In genomic region chr6:31197631-31198338, GRCm38 (mm10) we compare ENCODE assay signal across 8 mouse cellular contexts.
DNase-seq lines count a peak whose midpoint lies in the region; ATAC-seq and TF ChIP-seq lines count a peak whose summit lies in the region.

No protein-coding gene starts in this region.

- WGBS in liver, embryonic 14.5 days (ENCODE audit: insufficient replicate concordance): 39% methylated on average over 4 of the region's 4 CpGs
- WGBS in liver, embryonic 12.5 days (ENCODE audit: insufficient replicate concordance): 27% methylated on average over 4 of the region's 4 CpGs
- WGBS in midbrain, embryonic 14.5 days: 68% methylated on average over 4 of the region's 4 CpGs

- no peak overlapping the region for H3K4me3 ChIP-seq in liver, embryonic 14.5 days (ENCODE audit: insufficient read depth in 1 of 2, low read depth in 2 of 2, low read length in 2 of 2)
- no peak overlapping the region for H3K4me3 ChIP-seq in liver, embryonic 12.5 days
- H3K4me3 ChIP-seq in midbrain, embryonic 14.5 days (replicated peaks; ENCODE audit: low read depth, low read length): no peak overlapping the region

- TF ChIP-seq EP300 in liver, embryonic 14.5 days (IDR thresholded peaks at IDR 0.05; ENCODE audit: low read depth): no peak

- no peaks in the 10 kb centered on the region for H3K9me3 ChIP-seq in liver, embryonic 14.5 days (ENCODE audit: control insufficient read depth, low read length)
- no peaks in the 10 kb centered on the region for H3K9me3 ChIP-seq in liver, embryonic 12.5 days (replicated peaks)
- no peaks in the 10 kb centered on the region for H3K9me3 ChIP-seq in midbrain, embryonic 14.5 days (ENCODE audit: control insufficient read depth, low read length)

- H3K4me1 ChIP-seq in liver, embryonic 14.5 days (replicated peaks; ENCODE audit: control insufficient read depth in 2 of 2, insufficient read depth in 2 of 2, low read length in 1 of 2): no peaks in the 10 kb centered on the region
- H3K4me1 ChIP-seq in liver, embryonic 12.5 days: no peaks in the 10 kb centered on the region
- H3K4me1 ChIP-seq in midbrain, embryonic 14.5 days (ENCODE audit: control insufficient read depth, insufficient read depth, low read length): no peaks in the 10 kb centered on the region

- H3K36me3 ChIP-seq in liver, embryonic 14.5 days (replicated peaks; ENCODE audit: control insufficient read depth, insufficient read depth, low read depth): no peaks in the 10 kb centered on the region
- no peaks in the 10 kb centered on the region for H3K36me3 ChIP-seq in liver, embryonic 12.5 days
- H3K36me3 ChIP-seq in midbrain, embryonic 14.5 days (ENCODE audit: control insufficient read depth, insufficient read depth, low read length): no peaks in the 10 kb centered on the region

- peak; percentile 77; the same call in 1 of the 2 replicates for ATAC-seq in cerebellum, adult (ENCODE audit: insufficient number of reproducible peaks, low FRiP score, low TSS enrichment)
- no peak for ATAC-seq in liver, embryonic 14.5 days (ENCODE audit: insufficient read depth)
- no peak for ATAC-seq in liver, embryonic 12.5 days
- peak; percentile 36; the same call in 1 of the 2 replicates for ATAC-seq in granulocyte monocyte progenitor cell, adult 5-6 weeks (replicated peaks; ENCODE audit: poor library complexity, severe bottlenecking)
- ATAC-seq in midbrain, embryonic 14.5 days (ENCODE audit: low FRiP score, low TSS enrichment): no peak

- H3K4me2 ChIP-seq in liver, embryonic 14.5 days (ENCODE audit: low read depth): no peak overlapping the region
- H3K4me2 ChIP-seq in liver, embryonic 12.5 days: no peak overlapping the region
- no peak overlapping the region for H3K4me2 ChIP-seq in midbrain, embryonic 14.5 days (ENCODE audit: low read length)

- no peak overlapping the region for H3K27ac ChIP-seq in liver, embryonic 14.5 days
- no peak overlapping the region for H3K27ac ChIP-seq in liver, embryonic 12.5 days
- no peak overlapping the region for H3K27ac ChIP-seq in midbrain, embryonic 14.5 days (replicated peaks; ENCODE audit: low read depth, low read length)

- peak; percentile 50 for TF ChIP-seq CTCF in liver, embryonic 14.5 days (IDR thresholded peaks at IDR 0.05; ENCODE audit: low read depth)

- H3K9ac ChIP-seq in liver, embryonic 14.5 days (replicated peaks): no peak overlapping the region
- no peak overlapping the region for H3K9ac ChIP-seq in liver, embryonic 12.5 days
- H3K9ac ChIP-seq in midbrain, embryonic 14.5 days (replicated peaks; ENCODE audit: low read length): no peak overlapping the region

- no peaks in the 10 kb centered on the region for H3K27me3 ChIP-seq in liver, embryonic 14.5 days (ENCODE audit: control insufficient read depth, insufficient read depth, low read length)
- peaks cover 13% of the 10 kb centered on the region; the same call in 1 of the 2 replicates for H3K27me3 ChIP-seq in liver, embryonic 12.5 days (replicated peaks)
- no peaks in the 10 kb centered on the region for H3K27me3 ChIP-seq in midbrain, embryonic 14.5 days (ENCODE audit: control insufficient read depth, insufficient read depth, low read length)

- DNase-seq in cerebellum, postnatal 4 days (ENCODE audit: low spot score in 2 of 2): no peak
- DNase-seq in liver, embryonic 14.5 days (ENCODE audit: low read depth in 3 of 3, low spot score in 3 of 3): no peak
- DNase-seq in R1 (ENCODE audit: low read depth, low spot score): peak; percentile 82
- no peak for DNase-seq in right cerebral cortex, postnatal 10 days (ENCODE audit: low spot score in 2 of 2)
- no peak for DNase-seq in midbrain, embryonic 14.5 days

Comparison
In these comparisons a context has a peak if more than half of its experiments do, and no peak if none do; other contexts are left out.
1. ATAC-seq: peak in cerebellum, adult (single experiment) and granulocyte monocyte progenitor cell, adult 5-6 weeks (single experiment); none in liver, embryonic 14.5 days (single experiment), liver, embryonic 12.5 days (single experiment) and midbrain, embryonic 14.5 days (single experiment).